Mouse (Mus musculus) layer of hippocampus, postnatal 36 days (tissue): ENCODE data around the gene Map3k5. TPM values are rescaled to one million over a fixed set of nuclear protein-coding genes. Genes with fewer than 3 reads are reported as not detected.
"Not testable (repeated sequence)": the region's sequence is repeated elsewhere in the genome, so short reads cannot be mapped to it uniquely, and the experiment has no call there.

ENCODE experiments used
- DNase-seq, 2 experiments: peaks; one replicate each; pipeline ENCODE4 v3.0.0; 2022
- total RNA-seq, 2 experiments: library from RNA; stranded (reverse); gene quantifications; 2 replicates each; pipeline ENCODE4 v1.2.3; 2021

Gene Map3k5
- 10 to 100 TPM; 29.2 to 31.0 TPM for total RNA-seq

DNA sequence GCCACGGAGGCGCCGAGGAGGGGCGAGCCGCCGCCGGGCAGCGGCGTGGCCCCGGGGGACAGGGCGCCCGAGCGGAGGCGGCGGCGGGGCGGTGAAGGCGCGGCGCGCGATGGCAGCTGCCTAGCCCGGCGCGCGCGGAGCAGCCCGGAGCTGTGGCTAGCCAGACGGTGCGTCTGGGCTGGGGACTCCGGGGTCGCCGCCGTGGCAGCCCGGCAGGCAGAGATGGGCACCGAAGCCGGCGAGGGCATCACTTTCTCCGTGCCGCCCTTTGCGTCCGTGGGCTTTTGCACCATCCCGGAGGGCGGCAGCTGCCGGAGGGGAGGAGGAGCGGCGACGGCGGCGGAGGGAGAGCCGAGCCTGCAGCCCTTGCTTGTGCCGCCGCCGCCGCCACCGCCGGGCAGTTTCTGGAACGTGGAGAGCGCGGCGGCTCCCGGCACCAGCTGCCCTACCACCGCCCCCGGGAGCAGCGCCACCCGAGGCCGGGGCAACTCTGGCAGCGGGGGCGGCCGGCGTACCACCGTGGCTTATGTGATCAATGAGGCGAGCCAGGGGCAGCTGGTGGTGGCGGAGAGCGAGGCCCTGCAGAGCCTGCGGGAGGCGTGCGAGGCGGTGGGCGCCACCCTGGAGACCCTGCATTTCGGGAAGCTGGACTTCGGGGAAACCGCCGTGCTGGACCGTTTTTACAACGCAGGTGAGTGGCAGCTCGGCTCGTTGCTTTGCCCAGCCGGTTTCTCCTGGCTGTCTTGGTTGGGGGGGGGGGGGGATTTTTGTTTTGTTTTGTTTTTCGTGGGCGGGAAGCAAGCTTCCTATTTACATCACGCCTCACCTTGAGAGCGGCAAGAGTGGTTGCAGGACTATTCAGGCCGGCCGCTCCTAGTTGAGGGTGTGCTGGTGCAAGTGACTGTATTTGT is at the start of gene Map3k5:
Gene Map3k5, plus strand, starts transcription at position 89 of the 911 bp plus-strand sequence.
- peak in 1 of 2 experiments; percentile 53 for DNase-seq

DNA sequence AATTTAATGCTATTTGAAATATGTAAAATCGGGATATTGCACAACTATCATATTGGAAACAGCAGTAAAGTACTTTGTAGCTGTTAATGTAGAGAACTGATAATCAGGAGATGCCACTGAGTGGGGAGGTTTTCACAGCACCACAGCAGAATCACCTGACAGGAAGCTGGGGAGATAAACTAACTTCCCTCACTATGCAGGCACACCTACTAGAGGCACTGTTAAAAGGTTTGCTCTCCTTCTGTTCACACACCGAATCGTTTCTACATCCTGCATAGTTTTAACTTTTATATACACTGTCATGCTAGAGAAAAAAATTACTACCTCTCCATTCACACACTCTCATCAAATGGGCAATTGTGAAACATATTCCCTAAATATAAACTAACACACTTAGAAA is 48.0 kb upstream of the Map3k5 start:
- DNase-seq = no peak

DNA sequence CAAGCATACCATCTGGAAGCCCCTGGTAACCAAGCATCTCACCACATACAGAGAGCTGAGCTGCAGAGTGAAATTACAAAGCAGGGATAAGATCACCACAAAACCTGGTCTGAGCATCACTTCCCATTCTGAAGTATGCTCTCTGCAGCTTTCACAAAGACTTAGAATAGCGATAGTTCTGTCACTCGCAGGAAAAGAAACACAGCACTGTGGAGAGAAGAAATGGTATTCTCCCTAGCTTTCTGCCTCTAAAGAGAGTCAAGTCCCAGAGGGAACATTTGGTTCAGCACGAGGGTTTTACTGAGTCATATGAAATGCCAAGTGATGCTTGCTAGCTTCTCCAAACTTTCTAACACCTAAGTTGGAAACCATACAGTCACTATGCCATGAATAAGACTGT is 44.4 kb upstream of the Map3k5 start:
- DNase-seq = no peak

DNA sequence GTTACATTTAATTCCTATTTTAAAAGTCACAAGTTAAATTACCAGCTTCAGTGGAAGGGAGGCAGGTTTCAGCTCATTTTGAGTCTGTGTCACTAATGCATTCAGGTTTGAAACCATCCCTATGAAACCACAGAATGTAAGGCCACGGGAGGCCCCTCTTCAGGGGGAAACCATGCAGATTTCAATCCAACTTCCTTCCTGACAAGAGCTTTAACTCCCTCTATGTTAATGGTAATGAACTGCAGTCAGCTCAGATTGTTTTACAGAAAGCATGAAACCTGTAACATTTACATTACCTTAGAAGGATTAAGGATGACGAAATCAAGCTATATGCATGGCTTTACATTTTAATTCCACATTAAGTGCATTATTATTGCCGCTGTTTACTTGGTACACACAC is 42.6 kb upstream of the Map3k5 start:
- DNase-seq = no peak

DNA sequence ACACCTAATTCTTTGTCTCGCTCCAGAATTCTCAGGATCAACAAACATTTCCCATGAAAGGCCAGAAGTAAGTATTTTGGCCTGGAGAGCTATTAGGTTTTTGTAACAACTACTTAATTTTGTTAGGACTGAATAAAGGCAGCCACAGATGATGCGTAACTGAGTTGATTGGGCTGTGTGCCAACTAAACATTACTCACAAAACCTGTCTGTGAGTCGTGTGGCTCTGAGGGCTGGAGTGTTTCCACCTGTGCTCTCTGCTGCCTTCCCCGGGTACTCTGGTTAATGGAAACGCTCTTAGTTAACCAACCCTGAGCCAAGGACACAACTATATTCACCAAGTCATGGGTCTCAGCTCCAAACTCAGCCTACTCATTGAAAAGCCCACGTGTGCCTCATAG is 41.1 kb upstream of the Map3k5 start:
- no peak for DNase-seq

DNA sequence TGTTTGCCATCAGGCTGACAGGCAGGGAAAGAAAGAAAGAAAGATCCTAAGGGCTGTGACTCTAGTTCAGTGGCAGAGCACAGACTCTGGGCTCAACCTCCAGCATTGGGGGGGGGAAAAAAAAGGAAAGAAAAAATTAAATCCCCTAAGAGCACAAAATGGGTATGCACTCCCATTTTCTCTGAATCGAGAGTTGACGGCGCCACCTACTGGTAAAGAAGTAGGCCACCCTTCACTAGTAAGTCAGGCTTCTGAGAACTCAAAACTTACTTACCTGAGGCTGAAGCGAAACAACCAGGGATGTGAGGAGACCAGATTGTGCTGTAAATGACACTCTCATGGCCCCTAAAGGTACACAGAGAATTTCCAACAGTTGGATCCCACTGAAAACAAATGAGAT is 40.3 kb upstream of the Map3k5 start:
- DNase-seq = peak; percentile 14 to 22

DNA sequence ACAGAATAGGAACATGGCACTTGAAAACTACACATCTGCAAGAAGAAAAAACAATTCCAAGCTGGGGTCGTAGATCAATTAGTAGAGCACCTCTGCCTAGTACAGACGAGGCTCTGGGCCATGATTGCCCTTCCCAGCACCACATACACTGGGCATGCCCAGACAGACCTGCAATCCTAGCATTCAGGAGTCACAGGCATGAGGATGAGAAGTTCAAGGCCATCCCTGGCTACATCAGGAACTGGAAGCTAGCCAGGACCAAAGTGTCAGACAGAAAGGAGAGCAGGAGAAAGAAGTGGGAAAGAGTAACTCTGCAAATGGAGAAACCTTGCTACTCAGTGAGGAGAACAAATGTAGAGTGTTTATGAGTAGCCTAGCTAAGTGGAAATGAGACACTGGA is 34.1 kb upstream of the Map3k5 start:
- no peak for DNase-seq

DNA sequence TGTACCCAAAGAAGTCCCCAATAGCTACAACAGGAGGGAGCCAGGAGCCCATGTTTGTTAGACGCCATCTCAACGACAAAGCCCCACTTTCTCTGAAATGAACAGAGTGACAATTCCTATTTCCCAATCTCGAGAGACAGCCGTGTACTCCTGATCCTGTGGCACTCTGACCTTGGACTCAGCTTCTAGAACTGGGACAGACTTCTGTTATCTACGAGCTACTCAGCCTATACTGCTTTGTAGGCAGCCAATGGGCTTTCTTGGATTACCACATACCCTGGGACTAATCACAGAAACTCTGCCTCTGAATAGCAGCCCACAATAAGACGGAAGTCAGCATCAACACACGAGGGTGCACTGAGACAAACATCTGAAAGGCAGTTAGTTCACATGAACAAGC is 32.3 kb upstream of the Map3k5 start:
- no peak for DNase-seq

DNA sequence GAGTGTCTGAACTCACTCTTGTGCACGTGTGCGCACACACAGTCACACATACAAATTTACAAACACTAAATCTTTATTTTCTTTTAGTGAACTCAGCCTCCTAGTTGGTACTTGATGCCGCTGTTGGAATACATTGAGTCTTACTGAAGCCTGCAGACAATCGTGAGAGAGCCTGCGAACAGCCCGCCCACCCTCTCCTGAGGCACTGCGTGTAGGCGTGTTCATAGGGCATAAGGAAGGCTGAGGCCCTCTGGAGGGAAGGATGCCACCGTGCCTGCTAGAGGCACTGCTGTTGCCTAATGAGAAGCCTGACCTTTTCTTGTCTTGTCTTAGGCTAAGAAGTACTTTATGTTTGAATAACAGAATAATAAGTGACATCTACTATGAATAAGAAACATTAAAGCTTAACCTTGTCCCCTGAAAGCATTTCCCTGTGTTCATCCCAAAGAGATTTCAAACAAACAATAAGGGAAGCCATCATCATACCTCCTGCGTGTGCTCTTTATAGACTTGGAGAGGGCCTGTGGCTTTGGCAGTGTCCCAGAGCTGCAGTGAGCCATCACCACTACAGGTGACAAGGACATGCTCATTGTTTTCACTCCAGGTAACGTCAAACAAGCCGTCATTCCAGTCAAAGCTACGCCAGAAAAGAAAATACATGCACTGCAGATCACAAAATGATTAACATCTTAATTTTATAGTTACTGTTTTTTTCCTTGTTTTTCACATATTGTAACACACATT is 30.0 kb upstream of the Map3k5 start:
- peak; percentile 20 to 36 for DNase-seq

DNA sequence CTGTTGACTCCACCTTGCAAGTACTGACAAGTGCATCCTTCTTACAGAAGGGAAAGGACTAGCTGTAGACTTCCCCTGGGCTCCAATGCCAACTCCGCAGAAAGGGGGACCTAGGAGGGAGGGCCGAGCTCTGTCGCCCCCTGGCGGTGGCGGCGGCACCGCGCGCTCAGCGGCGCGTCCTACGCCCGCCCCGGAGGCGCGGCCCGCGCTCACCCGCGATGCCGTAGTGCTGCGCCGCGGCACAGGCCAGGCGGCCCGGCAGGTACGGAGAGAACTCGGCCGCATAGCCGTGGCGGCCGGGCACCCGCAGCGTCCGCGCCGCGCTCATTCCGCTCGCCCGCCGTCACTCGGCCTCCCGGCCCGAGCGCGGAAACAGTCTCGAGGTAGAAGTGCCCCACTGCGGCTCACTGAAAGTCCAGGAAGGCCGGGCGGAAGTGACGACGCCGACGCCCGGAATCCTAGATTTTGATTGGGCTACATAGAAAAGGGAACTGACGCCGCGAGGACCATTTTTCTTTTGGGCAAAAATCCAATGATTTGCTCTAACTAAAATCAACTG is 26.9 kb upstream of the Map3k5 start, which contains the start of gene Pex7:
Gene Pex7, minus strand, starts transcription at position 444 of the 559 bp plus-strand sequence.
- DNase-seq = peak; percentile 91 to 93

DNA sequence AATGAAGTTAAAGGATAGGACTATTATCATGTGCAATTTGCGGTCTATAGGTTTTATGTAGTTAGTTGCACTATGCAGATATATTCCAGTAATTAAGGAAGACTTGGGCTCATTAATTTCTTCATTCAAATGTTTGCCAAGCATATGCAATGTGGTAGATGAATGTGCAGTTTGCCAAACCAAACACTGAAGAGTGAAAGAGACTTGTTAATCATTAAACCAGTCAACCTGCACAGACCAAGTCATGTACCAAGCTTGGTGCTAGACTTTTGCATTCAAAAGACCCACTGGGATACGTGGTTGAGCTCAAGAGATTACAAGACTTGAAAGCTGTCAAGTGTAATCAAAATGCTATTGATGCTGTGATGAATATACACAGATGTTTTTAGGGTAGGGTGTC is 26.2 kb upstream of the Map3k5 start:
- no peak for DNase-seq

DNA sequence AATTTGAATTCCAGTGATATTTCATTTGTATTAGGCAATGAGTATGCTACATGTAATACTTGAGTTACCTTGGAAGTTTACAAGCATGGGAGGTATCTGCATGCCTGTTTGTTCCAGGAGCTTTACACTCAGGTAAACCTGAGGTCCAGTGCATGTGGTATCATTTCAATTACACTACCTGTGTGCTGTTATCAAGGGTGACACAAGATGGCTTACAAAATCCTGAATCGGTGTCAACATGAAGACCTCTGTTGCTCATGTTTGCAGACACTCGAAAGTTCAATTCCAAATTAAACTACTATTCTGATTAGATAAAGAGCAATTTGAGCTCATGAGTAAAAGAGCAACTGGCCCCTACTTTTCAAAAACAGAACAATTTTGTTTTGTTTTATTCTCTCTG is 23.8 kb upstream of the Map3k5 start:
- DNase-seq = no peak

DNA sequence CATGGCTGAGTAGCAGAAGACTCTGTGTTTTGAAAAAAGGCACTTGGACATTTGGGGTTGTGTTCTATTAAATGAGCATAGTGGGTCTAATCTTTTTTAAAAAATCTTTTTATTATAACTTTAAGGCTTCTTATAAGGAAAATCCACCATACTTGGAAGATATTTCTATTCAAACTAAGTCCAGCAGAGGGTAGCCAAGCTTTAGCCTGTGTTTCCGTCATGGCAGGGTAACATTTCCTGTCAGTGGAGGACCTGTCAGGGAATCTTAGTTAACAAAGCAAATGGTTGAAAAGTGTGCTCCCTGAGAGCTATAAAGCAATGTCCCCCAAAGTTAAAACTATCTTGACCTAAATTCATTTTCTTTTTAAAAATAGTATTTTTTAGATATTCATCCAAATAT is 22.7 kb upstream of the Map3k5 start:
- DNase-seq = no peak

DNA sequence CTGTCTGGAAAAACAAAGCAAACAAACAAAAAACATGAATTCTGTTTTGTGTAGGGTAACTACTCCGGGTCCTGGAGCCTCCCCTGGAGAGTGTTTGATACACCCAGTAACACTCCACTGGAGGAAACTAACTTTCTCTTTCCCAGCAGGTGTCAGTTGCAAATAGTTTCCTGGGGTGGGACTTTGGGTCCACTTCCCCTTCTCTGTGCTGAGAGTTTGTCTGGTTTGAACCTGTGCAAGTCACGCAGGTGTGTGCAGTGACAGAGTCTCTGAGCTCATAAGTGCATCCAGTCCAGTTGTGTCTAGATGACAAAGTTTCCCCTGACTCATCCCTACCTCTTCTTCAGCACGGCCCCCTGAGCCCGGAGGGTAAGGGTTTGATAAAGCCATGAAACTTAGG is 20.5 kb upstream of the Map3k5 start:
- no peak for DNase-seq

DNA sequence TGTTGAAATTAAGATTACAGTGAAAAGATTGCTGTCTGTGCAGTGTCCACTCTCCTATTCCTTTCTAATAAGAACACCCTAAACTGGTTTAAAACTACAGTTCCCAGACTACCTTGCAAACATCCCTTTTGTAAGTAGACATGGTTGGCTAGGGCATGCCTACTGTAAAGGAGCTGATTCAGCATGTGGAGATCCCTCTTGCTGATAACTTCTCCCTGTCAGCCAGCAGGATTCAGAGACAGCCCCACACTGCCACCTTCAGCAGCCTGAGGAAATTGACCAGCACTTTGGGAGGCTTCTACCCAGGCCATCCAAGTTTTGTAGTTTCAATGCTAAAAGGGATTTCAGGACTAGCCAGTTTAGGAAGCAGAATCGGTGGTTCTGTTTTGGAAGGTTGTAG is 19.0 kb upstream of the Map3k5 start:
- DNase-seq = peak in 1 of 2 experiments; percentile 45

DNA sequence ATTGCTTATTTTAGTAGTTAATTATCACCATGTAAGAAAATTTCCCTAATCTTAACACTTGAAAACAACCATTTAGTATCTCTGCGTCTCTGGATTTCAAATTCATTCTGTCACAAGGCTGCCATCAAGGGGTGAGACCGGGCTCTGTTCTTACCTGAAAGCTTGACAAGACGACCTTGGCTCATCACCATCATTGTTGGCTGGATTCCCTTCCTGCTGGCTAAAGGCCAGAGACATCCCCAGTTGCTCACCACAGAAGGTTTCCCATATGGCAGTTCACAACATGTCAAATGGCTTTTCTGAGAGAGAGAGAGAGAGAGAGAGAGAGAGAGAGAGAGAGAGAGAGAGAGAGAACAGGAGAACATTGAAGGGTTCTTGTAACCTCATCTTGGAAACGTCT is 11.9 kb upstream of the Map3k5 start:
- DNase-seq = no peak

DNA sequence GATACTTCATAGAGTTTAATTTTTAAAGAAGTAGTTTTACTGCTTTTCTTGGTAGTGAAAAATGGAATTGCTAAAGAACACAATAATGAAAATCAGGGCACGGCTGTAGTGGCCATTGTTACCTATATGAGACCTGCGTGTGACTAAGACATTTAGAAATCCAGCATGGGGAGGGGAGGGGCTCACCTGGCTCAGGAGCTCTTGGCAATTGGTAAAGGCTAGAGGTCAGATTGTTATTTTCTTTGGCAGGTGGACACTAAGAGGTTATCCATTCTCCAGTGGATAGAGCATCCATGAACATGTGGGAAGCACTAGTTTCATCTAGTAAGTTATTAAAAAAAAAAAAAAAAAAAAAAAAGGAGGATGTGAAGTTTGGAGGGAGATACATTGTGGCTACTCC is 10.0 kb upstream of the Map3k5 start:
- DNase-seq = no peak

DNA sequence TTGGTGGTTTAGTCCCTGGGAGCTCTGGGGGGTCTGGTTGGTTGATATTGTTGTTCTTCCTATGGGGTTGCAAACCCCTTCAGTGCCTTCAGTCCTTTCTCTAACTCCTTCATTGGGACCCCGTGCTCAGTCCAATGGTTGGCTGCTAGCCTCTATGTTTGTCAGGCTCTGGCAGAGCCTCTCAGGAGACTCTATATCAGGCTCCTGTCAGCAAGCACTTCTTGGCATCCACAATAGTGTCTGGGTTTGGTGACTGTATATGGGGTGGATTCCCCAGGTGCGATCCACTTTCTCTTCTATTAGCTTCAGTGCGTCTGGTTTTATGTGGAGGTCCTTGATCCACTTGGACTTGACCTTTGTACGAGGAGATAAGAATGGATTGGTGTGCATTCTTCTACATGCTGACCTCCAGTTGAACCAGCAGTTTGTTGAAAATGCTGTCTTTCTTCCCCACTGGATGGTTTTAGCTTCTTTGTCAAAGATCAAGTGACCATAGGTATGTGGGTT is 7.8 kb upstream of the Map3k5 start:
- not testable (repeated sequence) for DNase-seq

DNA sequence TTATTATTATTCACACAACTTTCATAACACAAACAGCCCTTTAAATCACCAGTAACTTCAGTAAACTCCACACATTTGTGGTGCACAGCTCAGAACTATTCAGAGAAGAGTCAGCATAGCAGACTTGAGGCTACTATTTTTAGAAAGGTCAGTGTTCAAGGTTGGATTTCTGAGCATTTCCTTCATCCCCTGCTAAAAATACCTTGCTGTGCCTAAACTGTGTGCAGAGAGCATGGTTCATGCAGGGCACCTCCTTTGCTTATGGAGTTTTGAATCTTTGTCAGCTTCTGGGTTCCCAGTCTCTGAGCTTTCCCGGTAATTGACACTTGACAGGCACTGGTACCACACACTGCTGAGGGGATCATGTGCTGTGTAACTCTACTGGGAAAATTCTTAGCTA is 6.1 kb upstream of the Map3k5 start:
- no peak for DNase-seq

DNA sequence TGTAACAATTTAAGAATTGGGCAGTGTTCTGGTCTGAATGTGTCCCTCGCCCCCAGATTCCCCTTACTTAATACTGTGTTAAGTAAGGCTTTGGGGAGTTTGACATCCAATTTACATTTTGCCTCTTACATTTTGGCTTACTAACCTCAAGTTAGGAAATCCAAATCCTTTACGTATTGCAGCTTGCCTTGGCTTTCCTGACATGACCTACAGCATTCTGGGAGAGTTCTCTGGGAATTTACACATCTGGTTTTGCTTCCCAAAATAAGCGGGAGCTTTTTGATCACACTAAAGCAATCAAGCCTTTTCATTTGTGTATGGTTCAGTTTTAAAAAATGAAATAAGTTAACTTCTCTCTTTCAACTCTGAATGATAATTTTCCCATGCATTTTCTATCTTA is 1.3 kb upstream of the Map3k5 start:
- DNase-seq = no peak

DNA sequence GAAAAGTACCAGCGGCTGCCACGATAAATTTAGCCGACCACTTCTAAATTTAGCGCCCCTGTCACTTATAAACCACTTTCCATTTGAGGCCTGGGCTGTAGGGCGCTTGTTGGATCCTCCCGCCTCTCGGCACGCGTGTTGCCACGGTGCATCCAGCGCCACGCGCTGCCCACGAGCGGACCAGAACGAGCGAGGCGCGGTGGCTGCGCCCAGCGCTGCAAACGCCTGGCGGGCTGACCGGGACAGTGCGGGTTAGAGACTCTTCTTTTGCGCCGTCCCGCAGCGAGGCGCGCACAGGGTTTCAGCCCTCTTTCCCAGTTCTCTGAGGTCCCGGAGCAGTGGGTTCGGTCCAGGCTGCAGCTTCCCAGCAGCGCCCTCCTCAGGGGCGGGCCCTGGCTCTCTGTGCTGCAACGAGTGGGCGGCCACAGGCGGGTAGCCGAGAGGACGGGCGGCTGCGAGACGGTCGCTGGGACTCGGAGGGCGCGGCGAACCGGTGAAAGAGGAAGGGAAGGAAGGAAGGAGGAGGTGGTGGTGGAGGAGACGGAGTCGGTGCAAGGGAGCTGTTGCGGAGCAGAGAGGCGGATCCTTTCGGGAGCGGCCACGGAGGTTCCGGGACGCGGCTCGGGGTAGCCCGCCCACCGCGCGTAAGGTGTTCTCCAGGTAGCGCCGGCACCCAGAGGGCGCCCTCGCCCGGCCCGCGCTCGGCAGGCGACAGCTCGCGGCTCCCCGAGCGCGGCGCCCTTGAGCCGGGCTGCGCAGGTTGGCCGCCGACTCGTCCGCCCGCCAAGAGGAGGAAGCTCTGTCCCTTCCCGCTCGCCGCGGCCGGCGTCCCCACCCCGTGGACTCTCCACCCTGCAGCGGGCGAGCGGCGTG is 525 bp upstream of the Map3k5 start:
- DNase-seq = peak; percentile 74 to 75

DNA sequence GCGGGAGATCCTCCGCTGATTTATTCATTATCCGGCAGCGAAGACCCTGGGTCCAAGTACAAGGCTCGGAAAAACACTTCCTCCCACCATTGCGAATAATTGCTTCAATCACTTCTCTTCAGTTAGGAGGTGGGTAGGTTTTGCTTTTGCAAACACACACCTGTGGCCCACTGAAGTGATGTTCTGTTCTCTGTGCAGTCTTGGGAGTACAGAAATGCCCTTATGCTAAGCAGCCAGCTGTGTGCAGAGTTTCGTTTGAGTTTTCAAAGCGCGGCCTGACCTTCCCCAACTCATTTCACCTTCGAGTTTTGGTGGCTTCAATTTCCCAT is 987 bp downstream of the Map3k5 start:
- no peak for DNase-seq
